Mouse (Mus musculus): ENCODE data around the gene Gm4175. TPM values are rescaled to one million over a fixed set of nuclear protein-coding genes. Genes with fewer than 3 reads are reported as not detected.
"Not testable (repeated sequence)": the region's sequence is repeated elsewhere in the genome, so short reads cannot be mapped to it uniquely, and the experiment has no call there.

Gm4175 gene
- not detected in 2 replicates for total RNA-seq (2014; fragmentation: Nextera tagmentation)
- not detected in 2 replicates for total RNA-seq (2017)

GRCm38 (mm10) chr7:21761375-21761774 lies at the start of gene Gm4175:
Gene Gm4175 (minus strand): TSS chr7:21761475.
- ATAC-seq (replicated peaks; ENCODE audit: poor library complexity, severe bottlenecking) = not testable (repeated sequence)

- not testable (repeated sequence) for ATAC-seq (replicated peaks; ENCODE audit: poor library complexity, severe bottlenecking)
Observed at GRCm38 (mm10) chr7:21796628-21797027, 35.4 kb upstream of the Gm4175 start, which contains the start of gene Gm4177. Gene Gm4177 (minus strand): TSS chr7:21796728.

Other genes starting within 250 kb of the Gm4175 start
- not detected in 2 replicates for gene Vmn1r130, start 249.7 kb downstream of the Gm4175 start, total RNA-seq (2014; fragmentation: Nextera tagmentation)
- not detected in 2 replicates for gene Vmn1r130, start 249.7 kb downstream of the Gm4175 start, total RNA-seq (2017)
- gene Vmn1r131, start 215.4 kb downstream of the Gm4175 start, total RNA-seq (2014; fragmentation: Nextera tagmentation) = not detected in 2 replicates
- not detected in 2 replicates for gene Vmn1r131, start 215.4 kb downstream of the Gm4175 start, total RNA-seq (2017)
- gene Vmn1r132, start 147.4 kb downstream of the Gm4175 start, total RNA-seq (2014; fragmentation: Nextera tagmentation) = not detected in 2 replicates
- not detected in 2 replicates for gene Vmn1r132, start 147.4 kb downstream of the Gm4175 start, total RNA-seq (2017)
- gene Gm4177, start 35.3 kb upstream of the Gm4175 start, total RNA-seq (2014; fragmentation: Nextera tagmentation) = not detected in 2 replicates
- gene Gm4177, start 35.3 kb upstream of the Gm4175 start, total RNA-seq (2017) = not detected in 2 replicates
- gene Vmn1r135, start 70.9 kb upstream of the Gm4175 start, total RNA-seq (2014; fragmentation: Nextera tagmentation) = not detected in 2 replicates
- not detected in 2 replicates for gene Vmn1r135, start 70.9 kb upstream of the Gm4175 start, total RNA-seq (2017)
- gene Gm5725, start 82.8 kb upstream of the Gm4175 start, total RNA-seq (2014; fragmentation: Nextera tagmentation) = not detected in 2 replicates
- gene Gm5725, start 82.8 kb upstream of the Gm4175 start, total RNA-seq (2017) = not detected in 2 replicates
- gene Gm5891, start 159.8 kb upstream of the Gm4175 start, total RNA-seq (2014; fragmentation: Nextera tagmentation) = not detected in 2 replicates
- not detected in 2 replicates for gene Gm5891, start 159.8 kb upstream of the Gm4175 start, total RNA-seq (2017)
- gene Vmn1r137, start 233.1 kb upstream of the Gm4175 start, total RNA-seq (2014; fragmentation: Nextera tagmentation) = not detected in 2 replicates
- gene Vmn1r137, start 233.1 kb upstream of the Gm4175 start, total RNA-seq (2017) = not detected in 2 replicates